Mouse (Mus musculus): ENCODE measurements around the gene Lpin3. TPM values are rescaled to one million over a fixed set of nuclear protein-coding genes. Genes with fewer than 3 reads are reported as not detected.

Lpin3 gene
- total RNA-seq, 2 experiments from 2014 or later = 0.94 to 1.1 TPM

GRCm38 (mm10) chr2:160884830-160885229, 4.4 kb downstream of the Lpin3 start:
- DNase-seq (ENCODE audit: extremely low spot score in 1 of 2, low spot score in 1 of 2) = peak in 1 of 2 experiments; percentile 52

DNA sequence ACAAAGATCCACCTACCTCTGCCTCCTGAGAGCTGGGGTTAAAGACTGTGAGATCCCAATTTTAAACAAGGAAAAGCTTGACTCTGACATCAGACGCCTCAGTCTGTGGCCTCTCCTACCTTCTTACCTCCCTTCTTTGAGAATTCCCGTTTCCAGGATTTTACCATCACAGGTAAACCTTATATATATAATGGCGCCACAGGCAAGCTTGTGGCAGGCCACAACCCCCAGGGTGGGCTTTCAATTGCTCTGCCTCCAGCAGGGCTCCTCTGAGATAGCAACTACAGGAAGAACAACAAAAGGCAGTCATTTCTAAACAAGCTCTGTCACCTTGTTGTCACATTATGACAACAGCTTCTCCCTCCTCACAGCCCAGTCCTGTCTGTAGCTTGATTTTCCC, 5.8 kb downstream of the Lpin3 start:
- no peak for DNase-seq (ENCODE audit: extremely low spot score in 1 of 2, low spot score in 1 of 2)

DNA sequence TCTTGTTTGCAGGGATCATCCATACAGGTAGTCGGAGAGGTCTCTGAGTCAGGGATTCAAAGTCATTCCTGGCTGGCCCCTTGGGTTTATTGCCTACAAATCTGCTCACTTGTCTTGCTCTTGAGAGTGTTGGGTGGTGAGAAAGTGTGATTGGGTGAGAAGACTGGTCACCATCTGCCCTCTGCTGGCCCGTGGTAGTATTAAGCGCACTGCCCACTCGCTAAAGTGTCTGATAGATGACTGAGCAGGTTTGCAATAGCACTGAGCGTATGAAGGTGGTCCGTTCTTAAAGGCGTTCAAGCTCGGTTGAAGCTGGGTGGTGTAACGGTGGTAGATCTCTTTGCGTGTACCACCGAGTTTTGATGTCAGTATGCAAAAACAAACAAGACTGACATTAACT, 6.8 kb downstream of the Lpin3 start:
- DNase-seq (ENCODE audit: extremely low spot score in 1 of 2, low spot score in 1 of 2) = peak; percentile 65 to 85

- no peak for DNase-seq (ENCODE audit: extremely low spot score in 1 of 2, low spot score in 1 of 2)
Observed at GRCm38 (mm10) chr2:160887859-160888258, 7.4 kb downstream of the Lpin3 start.

GRCm38 (mm10) chr2:160891045-160891444, 10.6 kb downstream of the Lpin3 start:
- no peak for DNase-seq (ENCODE audit: extremely low spot score in 1 of 2, low spot score in 1 of 2)

- no peak for DNase-seq (ENCODE audit: extremely low spot score in 1 of 2, low spot score in 1 of 2)
Observed at GRCm38 (mm10) chr2:160891697-160892096, 11.2 kb downstream of the Lpin3 start.

DNA sequence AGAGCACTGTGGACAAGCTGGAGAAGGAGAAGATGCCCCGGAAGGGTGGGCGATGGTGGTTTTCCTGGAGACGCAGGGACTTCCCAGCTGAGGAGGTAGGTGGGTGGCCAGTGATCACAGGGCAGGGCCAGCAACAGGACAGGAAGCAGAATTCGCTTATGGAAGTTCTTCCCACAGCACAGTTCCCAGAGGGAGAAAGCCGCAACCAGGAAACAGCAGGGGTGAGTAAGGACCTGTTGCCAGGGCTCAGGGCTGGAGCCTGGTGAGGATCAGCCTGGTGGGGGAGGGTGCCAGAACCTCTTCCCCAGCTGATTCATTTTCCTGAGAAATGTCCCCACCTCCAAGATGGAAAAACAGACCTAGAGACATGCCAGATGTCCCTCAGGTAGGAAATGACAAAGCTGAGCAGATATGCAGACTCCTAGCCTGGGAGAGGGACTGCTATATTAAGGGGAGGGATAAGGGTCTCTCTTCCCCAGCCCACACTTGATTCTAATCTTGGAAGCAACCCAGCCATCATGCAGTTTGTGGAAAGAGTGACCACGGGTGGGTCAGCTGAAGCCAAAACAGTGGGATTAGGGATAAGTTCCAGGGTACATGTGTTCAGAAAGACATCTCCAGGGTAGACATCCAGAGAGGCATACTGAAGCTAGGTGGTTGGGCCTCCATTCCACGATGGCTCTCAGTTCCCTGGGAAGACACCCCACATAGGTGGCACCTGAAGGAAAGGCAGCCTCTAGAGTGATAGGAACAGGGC, 21.4 kb downstream of the Lpin3 start:
- DNase-seq (ENCODE audit: extremely low spot score in 1 of 2, low spot score in 1 of 2) = no peak

DNA sequence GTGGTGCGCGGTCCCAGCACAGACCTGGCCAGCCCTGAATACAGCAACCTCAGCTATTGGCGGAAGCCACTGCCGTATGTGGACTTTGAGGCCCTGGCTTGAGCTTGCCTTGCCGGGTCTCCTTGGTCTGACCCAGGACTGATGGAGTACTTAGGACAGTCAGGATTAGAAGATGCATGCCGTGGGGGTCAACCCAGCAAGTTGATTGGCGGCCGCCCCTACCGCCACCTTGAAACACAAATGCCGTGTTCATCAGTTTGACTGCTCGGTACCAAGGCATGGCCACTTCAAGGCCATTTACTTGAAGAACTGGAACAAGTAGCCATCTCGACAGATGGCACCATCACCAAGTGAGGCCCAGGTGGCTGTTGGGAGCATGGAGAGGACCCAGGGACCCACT, 24.8 kb downstream of the Lpin3 start:
- DNase-seq (ENCODE audit: extremely low spot score in 1 of 2, low spot score in 1 of 2) = no peak

GRCm38 (mm10) chr2:160906101-160906500, 25.6 kb downstream of the Lpin3 start:
- no peak for DNase-seq (ENCODE audit: extremely low spot score in 1 of 2, low spot score in 1 of 2)

GRCm38 (mm10) chr2:160908607-160909006, 28.1 kb downstream of the Lpin3 start:
- no peak for DNase-seq (ENCODE audit: extremely low spot score in 1 of 2, low spot score in 1 of 2)

DNA sequence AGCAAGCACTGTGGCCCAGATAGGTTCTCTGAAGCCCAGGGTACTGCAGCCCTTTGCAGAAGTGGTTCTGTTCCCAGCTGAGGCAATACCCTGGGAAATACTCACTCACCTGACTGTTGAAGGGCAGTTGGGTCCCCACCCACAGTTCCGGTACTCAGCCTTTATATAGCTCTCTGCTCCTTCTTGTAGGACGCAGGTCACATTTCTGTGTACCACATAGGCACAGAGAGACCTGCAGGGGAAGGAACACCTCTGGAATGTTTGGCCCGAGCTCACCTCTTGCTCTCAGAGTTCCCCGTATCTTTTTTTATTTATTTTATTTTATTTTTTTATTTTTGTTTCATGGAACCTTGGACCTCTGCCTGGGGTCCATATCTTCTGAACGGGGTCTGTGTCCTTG, 30.2 kb downstream of the Lpin3 start:
- no peak for DNase-seq (ENCODE audit: extremely low spot score in 1 of 2, low spot score in 1 of 2)

DNA sequence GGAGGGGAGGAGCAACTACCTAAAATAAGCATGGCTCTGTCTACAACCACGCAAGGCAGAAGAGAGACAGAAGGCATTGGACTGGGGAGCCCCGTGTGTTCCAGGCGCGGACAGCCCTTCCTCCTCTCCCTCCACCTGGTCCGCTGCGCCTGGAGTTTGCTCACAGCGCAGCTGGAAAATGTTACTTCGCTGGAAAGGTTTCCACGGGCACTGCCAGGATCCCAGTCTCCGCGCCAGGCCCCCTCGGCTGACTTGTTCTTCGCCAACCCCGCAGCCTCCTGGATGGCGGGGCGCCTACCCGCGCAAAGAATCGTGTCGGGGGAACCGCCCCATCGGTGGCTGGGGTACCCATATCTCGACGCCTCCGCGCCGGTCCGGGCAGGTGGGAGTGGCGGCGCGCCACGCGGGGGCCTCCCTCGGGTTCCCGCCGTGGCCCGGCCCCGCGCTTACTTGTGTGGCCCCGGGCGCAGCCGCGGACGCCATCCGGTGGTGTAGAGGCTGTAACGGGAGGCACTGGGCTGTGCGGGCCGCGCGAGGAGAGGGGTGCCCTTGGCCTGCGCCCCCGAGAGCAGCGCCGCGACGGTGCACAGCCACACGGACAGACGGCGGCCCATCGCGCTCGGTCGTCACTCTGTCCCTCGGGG, 31.2 kb downstream of the Lpin3 start:
- no peak for DNase-seq (ENCODE audit: extremely low spot score in 1 of 2, low spot score in 1 of 2)

DNA sequence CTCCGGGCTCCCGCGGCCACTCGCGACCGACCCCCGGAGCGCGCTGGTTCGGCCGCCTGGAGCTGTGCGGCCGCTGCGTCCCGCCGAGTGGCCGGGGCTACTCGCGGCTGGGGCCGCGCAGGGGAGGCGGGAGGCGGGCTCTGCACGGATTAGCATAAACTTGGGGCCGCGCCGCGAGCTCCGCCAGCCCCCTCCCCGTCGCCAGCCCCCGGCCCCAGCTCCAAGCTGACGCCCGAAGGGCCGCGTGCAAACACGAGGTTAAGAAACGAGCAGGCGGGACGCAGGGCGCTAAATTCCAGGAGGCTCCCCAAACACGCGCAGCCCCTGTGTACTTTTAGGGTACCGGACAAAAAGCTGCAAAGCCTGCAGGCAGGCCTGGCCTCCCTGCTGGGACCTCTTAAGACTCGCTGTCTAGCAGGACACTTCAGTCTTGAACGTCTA, 31.8 kb downstream of the Lpin3 start, which contains the start of gene Emilin3:
Gene Emilin3 (minus strand): TSS at position 98 of the 441 bp plus-strand sequence.
- DNase-seq (ENCODE audit: extremely low spot score in 1 of 2, low spot score in 1 of 2) = no peak

DNA sequence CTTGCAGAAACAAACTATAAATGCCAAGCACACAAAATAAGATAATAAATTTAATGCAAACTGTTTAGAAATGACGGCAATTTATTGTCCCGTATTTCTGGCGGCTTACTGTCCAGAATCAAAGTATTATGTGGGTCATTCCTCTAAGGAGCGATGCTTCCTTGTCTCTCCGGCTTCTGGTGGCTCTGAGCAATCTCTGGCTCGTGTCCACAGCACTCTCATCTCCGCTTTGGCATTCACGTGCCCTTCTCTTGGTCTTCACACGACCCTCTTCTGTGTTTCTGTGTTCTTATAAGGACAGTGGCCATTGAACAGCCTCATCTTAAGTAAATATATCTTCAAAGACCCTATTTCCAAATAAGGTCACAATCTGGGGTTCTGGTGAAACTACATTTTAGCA, 34.2 kb downstream of the Lpin3 start:
- no peak for DNase-seq (ENCODE audit: extremely low spot score in 1 of 2, low spot score in 1 of 2)

GRCm38 (mm10) chr2:160915821-160916610, 35.5 kb downstream of the Lpin3 start:
- DNase-seq (ENCODE audit: extremely low spot score in 1 of 2, low spot score in 1 of 2) = no peak

DNA sequence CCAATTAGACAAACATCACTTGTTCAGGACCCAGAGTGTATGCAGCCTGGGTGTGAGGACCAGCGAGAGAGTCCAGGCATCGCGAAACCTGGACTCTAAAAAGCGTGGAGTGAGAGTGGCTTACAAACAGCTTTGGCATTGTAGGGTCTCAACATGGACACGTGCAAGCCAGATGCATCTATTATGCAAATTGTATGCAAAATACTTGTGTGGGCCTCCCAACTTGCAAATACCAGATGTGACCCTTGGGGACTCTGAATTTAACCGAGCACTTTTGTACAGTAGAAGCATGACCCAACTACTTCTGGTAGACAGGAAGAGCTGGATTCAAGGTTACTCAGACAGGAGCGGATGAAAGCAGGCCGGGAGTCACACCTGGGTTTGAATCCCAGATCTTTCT, 36.2 kb downstream of the Lpin3 start:
- no peak for DNase-seq (ENCODE audit: extremely low spot score in 1 of 2, low spot score in 1 of 2)

DNA sequence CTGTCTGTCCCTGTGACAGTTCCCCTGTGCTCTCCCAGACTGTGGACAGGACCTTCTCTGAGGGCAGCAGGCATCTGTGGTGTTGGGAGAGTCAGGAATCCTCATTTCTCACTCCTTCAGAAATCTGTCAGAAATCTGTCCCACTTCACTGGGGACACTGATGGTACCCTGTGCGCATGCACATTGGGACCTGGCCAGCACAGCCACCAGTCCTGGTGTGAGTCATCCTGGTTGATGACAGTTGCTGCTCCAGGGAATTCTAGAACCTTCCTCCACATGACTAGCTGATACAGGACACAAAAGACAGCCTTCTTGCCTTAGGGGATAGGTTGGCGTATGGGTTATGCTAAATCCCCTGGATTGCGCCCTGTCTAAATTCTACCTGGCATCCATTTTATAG, 36.8 kb downstream of the Lpin3 start:
- no peak for DNase-seq (ENCODE audit: extremely low spot score in 1 of 2, low spot score in 1 of 2)

DNA sequence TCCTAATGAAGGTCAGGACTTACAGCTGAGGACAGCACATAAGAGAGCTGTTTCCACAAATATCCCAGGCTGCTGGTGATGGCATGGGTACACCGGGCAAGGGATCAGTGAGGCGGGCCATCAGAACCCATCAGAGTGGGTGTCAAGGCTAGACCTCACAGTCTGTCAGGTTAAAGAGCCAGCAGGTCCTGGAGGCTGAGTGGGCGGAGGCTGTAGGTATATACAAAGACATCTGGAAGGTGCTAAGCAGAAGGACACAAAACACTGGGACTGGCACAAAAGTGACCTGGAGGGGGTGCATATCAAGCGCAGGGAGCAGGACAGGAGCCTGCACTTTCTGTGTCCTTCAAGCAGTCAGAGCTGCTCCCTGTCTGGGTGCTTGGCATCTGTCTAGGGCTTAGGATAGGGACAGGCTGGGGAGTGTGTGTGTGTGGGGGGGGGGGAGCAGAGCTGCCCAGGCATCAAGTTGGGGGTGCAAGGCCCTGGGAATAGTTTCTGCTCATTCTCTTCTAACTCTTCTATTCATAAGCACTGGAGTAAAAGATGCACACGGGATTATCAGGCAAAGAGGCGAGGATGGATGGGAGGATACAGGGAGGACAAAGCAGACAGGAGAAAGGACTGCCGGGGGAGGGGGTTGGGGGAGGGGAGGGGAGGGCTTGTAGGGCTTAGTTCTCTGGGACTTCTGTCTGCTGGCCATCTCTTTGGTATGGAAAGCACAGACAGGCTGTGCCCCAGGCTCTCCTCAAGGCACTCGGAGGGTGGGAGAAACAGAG, 37.9 kb downstream of the Lpin3 start:
- no peak for DNase-seq (ENCODE audit: extremely low spot score in 1 of 2, low spot score in 1 of 2)

DNA sequence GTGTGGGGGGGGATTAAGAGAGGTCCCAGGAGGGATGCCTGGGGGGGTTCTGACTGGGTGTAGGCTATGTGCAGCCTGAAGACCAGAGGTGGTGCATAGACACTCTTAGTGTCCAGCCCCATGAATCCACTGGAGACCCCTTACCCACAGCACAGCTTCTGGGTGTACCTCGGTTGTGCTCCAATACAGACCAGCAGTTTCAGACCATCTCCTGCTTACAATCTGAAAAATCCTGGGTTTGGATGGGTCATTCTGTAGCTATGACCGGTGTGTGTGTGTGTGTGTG, 38.4 kb downstream of the Lpin3 start:
- no peak for DNase-seq (ENCODE audit: extremely low spot score in 1 of 2, low spot score in 1 of 2)

DNA sequence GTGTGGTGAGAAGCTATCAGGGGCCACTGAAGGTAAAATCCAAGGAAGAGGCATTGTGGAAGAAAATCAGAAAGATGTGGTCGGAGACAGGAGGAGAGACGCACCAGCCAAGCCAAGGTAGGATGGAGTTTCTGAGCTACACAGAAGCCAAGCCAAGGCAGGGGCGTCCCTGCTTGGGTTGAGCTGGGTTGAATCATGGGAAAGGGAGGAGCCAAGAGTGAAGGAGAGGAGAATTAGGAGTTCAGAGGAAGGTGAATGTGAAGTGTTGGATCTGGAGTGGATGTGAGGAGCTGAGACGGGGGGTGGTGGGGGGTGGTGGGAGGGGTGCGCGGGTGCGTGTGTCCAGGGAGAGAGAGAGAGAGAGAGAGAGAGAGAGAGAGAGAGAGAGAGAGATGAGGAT, 40.8 kb downstream of the Lpin3 start:
- DNase-seq (ENCODE audit: extremely low spot score in 1 of 2, low spot score in 1 of 2) = no peak

- no peak for DNase-seq (ENCODE audit: extremely low spot score in 1 of 2, low spot score in 1 of 2)
Observed at GRCm38 (mm10) chr2:160925203-160925602, 44.7 kb downstream of the Lpin3 start.

All from layer of hippocampus, postnatal 25 days (tissue).